Mouse (Mus musculus): ENCODE data around the gene Rnf213. TPM values are rescaled to one million over a fixed set of nuclear protein-coding genes. Genes with fewer than 3 reads are reported as not detected.
A peak's percentile ranks its signal among the peaks of the same experiment; 100 is the strongest.

Gene Rnf213
- polyA plus RNA-seq, 1 experiment from 2014 or later: 1.8 TPM

DNA sequence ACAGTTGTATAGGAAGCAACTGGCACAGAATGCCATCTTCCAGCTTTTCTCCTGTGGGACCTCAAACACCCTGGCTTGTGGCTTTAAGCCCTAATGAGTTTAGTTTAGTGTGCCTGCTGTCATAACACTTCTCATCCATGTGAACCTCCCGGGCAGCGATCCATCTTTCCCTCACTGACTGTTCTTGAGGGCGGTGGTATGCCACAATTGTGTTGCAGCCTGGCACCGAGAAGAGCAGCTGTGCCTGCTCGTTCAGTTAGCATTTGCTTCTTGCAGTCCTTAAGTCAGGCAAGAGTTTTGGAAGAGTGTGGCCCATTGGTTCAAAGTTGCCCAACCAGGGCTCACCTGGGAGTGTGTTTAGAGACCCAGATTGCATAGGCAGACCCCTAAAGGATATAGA lies 103.2 kb downstream of the Rnf213 start:
- H3K9ac ChIP-seq (ENCODE audit: low read length): no peak overlapping the region
- no peaks in the 10 kb centered on the region; the same call in 1 of the 2 replicates for H3K36me3 ChIP-seq (ENCODE audit: control insufficient read depth, insufficient read depth, low read length)
- peaks cover 8% of the 10 kb centered on the region; the same call in 1 of the 2 replicates for H3K4me1 ChIP-seq (replicated peaks; ENCODE audit: control insufficient read depth, insufficient read depth, low read length)
- WGBS: 90% methylated on average over 5 of the region's 5 CpGs
- no peak overlapping the region for H3K4me2 ChIP-seq (ENCODE audit: low read depth, low read length, severe bottlenecking)
- H3K9me3 ChIP-seq (ENCODE audit: control insufficient read depth, low read length): no peaks in the 10 kb centered on the region
- no peak overlapping the region for H3K27ac ChIP-seq (ENCODE audit: low read depth, low read length)
- H3K4me3 ChIP-seq (ENCODE audit: low read depth, low read length): no peak overlapping the region
- ATAC-seq (replicated peaks; ENCODE audit: low FRiP score): no peak
- no peaks in the 10 kb centered on the region for H3K27me3 ChIP-seq (ENCODE audit: control insufficient read depth, insufficient read depth, low read length)
- no peak for DNase-seq (ENCODE audit: low spot score)

DNA sequence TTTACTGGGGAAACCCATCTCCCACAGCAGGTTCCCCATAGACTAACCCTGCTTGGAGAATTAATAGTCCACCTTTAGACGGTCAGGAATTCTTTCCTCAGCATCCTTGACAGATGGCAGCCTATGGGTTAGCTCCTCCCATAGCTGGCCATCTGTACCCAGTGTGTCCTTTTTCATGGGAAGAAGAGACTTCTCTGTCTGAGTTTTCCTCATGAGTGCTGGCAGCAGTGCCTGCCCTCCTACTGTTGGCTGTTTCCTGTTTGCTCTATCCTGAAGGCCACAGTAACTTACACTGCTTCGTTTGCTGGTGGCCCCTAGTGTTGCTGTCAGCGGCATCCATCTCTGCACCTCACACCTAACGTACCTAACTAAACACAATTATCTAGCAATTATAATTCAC lies 104.6 kb downstream of the Rnf213 start:
- no peaks in the 10 kb centered on the region; the same call in 1 of the 2 replicates for H3K36me3 ChIP-seq (ENCODE audit: control insufficient read depth, insufficient read depth, low read length)
- no peak overlapping the region for H3K4me2 ChIP-seq (ENCODE audit: low read depth, low read length, severe bottlenecking)
- H3K4me1 ChIP-seq (replicated peaks; ENCODE audit: control insufficient read depth, insufficient read depth, low read length): 0 out of 2 replicates have a peak, but pooled peaks cover 5% of the 10 kb centered on the region
- H3K9me3 ChIP-seq (ENCODE audit: control insufficient read depth, low read length): no peaks in the 10 kb centered on the region
- H3K27ac ChIP-seq (ENCODE audit: low read depth, low read length): no peak overlapping the region
- H3K4me3 ChIP-seq (ENCODE audit: low read depth, low read length): no peak overlapping the region
- DNase-seq (ENCODE audit: low spot score) (no peak), ATAC-seq (replicated peaks; ENCODE audit: low FRiP score) (no peak)
- no peak overlapping the region for H3K9ac ChIP-seq (ENCODE audit: low read length)
- 85% methylated on average over 4 of the region's 4 CpGs for WGBS
- no peaks in the 10 kb centered on the region for H3K27me3 ChIP-seq (ENCODE audit: control insufficient read depth, insufficient read depth, low read length)

DNA sequence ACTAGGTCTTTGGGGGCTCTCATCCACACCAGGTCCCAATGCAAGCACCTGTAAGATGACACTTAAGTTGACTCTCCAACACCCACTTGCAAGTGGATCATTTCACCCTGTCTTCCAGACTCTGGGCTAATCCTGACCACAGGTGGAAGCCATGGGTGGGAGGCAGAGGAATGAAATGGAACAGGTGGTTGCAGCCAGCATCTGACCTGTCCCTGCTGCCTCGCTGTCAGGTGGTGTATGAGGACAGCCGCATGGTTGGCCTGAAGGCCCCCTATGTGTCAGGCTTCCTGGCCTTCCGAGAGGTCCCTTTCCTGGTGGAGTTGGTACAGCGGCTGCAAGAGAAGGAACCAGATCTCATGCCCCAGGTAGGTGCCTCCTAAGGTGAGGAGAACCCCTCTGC lies 106.4 kb downstream of the Rnf213 start:
- H3K9ac ChIP-seq (ENCODE audit: low read length): no peak overlapping the region

GRCm38 (mm10) chr11:119500011-119500410 lies 107.1 kb downstream of the Rnf213 start:
- H3K4me3 ChIP-seq (ENCODE audit: low read depth, low read length): no peak overlapping the region
- H3K4me2 ChIP-seq (ENCODE audit: low read depth, low read length, severe bottlenecking): no peak overlapping the region
- WGBS: 87% methylated on average over 2 of the region's 2 CpGs
- no peak for ATAC-seq (replicated peaks; ENCODE audit: low FRiP score)
- no peaks in the 10 kb centered on the region for H3K9me3 ChIP-seq (ENCODE audit: control insufficient read depth, low read length)
- H3K36me3 ChIP-seq (ENCODE audit: control insufficient read depth, insufficient read depth, low read length): no peaks in the 10 kb centered on the region; the same call in 1 of the 2 replicates
- H3K27ac ChIP-seq (ENCODE audit: low read depth, low read length): no peak overlapping the region
- no peaks in the 10 kb centered on the region for H3K27me3 ChIP-seq (ENCODE audit: control insufficient read depth, insufficient read depth, low read length)
- H3K9ac ChIP-seq (ENCODE audit: low read length): no peak overlapping the region
- no peak for DNase-seq (ENCODE audit: low spot score)
- H3K4me1 ChIP-seq (replicated peaks; ENCODE audit: control insufficient read depth, insufficient read depth, low read length): no peaks in the 10 kb centered on the region

More for the DNA sequence above, 106.4 kb downstream of the Rnf213 start:
- Histone ChIP-seq H3K9me3 (ENCODE audit: control insufficient read depth, low read length) (no peaks in the 10 kb centered on the region), H3K36me3 (ENCODE audit: control insufficient read depth, insufficient read depth, low read length) (no peaks in the 10 kb centered on the region; the same call in 1 of the 2 replicates), H3K4me2 (ENCODE audit: low read depth, low read length, severe bottlenecking) (no peak overlapping the region), H3K4me1 (replicated peaks; ENCODE audit: control insufficient read depth, insufficient read depth, low read length) (no peaks in the 10 kb centered on the region), H3K4me3 (ENCODE audit: low read depth, low read length) (no peak overlapping the region), H3K27ac (ENCODE audit: low read depth, low read length) (no peak overlapping the region), H3K27me3 (ENCODE audit: control insufficient read depth, insufficient read depth, low read length) (no peaks in the 10 kb centered on the region)
- ATAC-seq (replicated peaks; ENCODE audit: low FRiP score) (no peak), DNase-seq (ENCODE audit: low spot score) (no peak)
- WGBS: 97% methylated on average over 4 of the region's 4 CpGs

- Histone ChIP-seq H3K36me3 (ENCODE audit: control insufficient read depth, insufficient read depth, low read length) (peaks cover 4% of the 10 kb centered on the region; the same call in 1 of the 2 replicates), H3K9me3 (ENCODE audit: control insufficient read depth, low read length) (no peaks in the 10 kb centered on the region), H3K4me3 (ENCODE audit: low read depth, low read length) (no peak overlapping the region), H3K27ac (ENCODE audit: low read depth, low read length) (no peak overlapping the region), H3K4me2 (ENCODE audit: low read depth, low read length, severe bottlenecking) (no peak overlapping the region), H3K9ac (ENCODE audit: low read length) (no peak overlapping the region), H3K27me3 (ENCODE audit: control insufficient read depth, insufficient read depth, low read length) (no peaks in the 10 kb centered on the region), H3K4me1 (replicated peaks; ENCODE audit: control insufficient read depth, insufficient read depth, low read length) (no peaks in the 10 kb centered on the region)
- ATAC-seq (replicated peaks; ENCODE audit: low FRiP score): peak; percentile 36; the same call in 1 of the 2 replicates
- peak; percentile 88 for DNase-seq (ENCODE audit: low spot score)
These were observed 110.8 kb downstream of the Rnf213 start for GRCm38 (mm10) chr11:119503675-119504074.

- no peaks in the 10 kb centered on the region for H3K9me3 ChIP-seq (ENCODE audit: control insufficient read depth, low read length)
- no peak overlapping the region for H3K4me3 ChIP-seq (ENCODE audit: low read depth, low read length)
- H3K27me3 ChIP-seq (ENCODE audit: control insufficient read depth, insufficient read depth, low read length): no peaks in the 10 kb centered on the region
- H3K4me1 ChIP-seq (replicated peaks; ENCODE audit: control insufficient read depth, insufficient read depth, low read length): no peaks in the 10 kb centered on the region
- peaks cover 4% of the 10 kb centered on the region; the same call in 1 of the 2 replicates for H3K36me3 ChIP-seq (ENCODE audit: control insufficient read depth, insufficient read depth, low read length)
- no peak overlapping the region for H3K4me2 ChIP-seq (ENCODE audit: low read depth, low read length, severe bottlenecking)
- ATAC-seq (replicated peaks; ENCODE audit: low FRiP score) (no peak), DNase-seq (ENCODE audit: low spot score) (no peak)
- WGBS: 93% methylated on average over 4 of the region's 4 CpGs
- no peak overlapping the region for H3K9ac ChIP-seq (ENCODE audit: low read length)
- H3K27ac ChIP-seq (ENCODE audit: low read depth, low read length): no peak overlapping the region
These were observed 113.5 kb downstream of the Rnf213 start for GRCm38 (mm10) chr11:119506386-119506785.

DNA sequence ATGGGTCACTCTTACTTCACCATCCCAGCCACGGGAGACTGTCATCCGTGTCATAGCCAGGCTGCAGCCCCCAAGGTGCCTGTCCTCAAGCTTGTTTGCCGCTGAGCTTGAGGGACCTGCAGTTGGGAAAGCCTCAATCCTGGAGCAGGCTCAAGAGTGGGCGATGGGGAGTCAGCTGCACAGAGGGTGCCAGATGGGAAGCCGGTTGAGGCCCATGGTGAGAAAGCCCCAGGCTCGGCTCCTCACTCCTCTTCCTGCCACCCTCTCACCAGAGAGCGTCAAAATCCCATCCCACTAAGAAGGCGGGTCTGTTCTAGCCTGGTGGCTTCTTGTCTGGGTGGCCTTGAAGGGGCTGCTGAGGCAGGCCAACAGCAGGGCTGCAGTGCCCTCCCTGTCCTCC lies 114.9 kb downstream of the Rnf213 start:
- ATAC-seq (replicated peaks; ENCODE audit: low FRiP score): no peak

DNA sequence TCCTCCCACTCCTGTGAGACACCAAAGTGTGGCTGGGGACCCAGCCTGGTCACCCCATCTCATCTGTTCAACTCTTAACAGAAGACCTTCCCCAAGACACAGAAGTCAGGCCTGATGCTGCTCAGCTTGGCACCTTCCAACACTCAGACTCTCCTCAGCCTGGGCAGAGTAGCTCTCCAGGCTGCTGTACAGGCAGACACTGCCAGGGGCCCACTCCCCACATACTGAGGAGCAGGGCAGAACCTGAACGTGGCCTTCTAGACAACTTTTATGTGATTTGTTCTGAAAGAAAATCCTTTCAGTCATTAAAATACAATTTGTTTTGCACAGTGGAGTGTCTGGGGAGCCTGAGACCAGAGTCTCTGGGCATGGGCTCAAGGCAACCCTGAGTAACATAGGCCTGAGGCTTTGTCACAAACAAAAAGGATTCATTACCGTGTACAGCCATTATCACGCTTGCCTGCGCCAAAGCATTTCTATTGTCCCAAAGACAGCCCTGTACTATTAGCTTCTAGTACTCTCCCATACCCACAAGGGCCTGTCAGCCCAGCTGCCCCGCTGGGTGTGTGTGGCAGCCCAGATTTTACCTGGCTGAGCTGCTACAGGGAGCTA lies 116.4 kb downstream of the Rnf213 start:
- Histone ChIP-seq H3K27ac (ENCODE audit: low read depth, low read length) (peak overlapping the region; percentile 26), H3K27me3 (ENCODE audit: control insufficient read depth, insufficient read depth, low read length) (0 out of 2 replicates have a peak, but pooled peaks cover 2% of the 10 kb centered on the region), H3K4me2 (ENCODE audit: low read depth, low read length, severe bottlenecking) (no peak overlapping the region), H3K36me3 (ENCODE audit: control insufficient read depth, insufficient read depth, low read length) (0 out of 2 replicates have a peak, but pooled peaks cover 4% of the 10 kb centered on the region), H3K4me1 (replicated peaks; ENCODE audit: control insufficient read depth, insufficient read depth, low read length) (peaks cover 3% of the 10 kb centered on the region), H3K9ac (ENCODE audit: low read length) (no peak overlapping the region), H3K9me3 (ENCODE audit: control insufficient read depth, low read length) (no peaks in the 10 kb centered on the region), H3K4me3 (ENCODE audit: low read depth, low read length) (no peak overlapping the region)
- DNase-seq (ENCODE audit: low spot score) (no peak), ATAC-seq (replicated peaks; ENCODE audit: low FRiP score) (no peak)
- 52% methylated on average over 5 of the region's 5 CpGs for WGBS

More for the DNA sequence above, 114.9 kb downstream of the Rnf213 start:
- Histone ChIP-seq H3K4me2 (ENCODE audit: low read depth, low read length, severe bottlenecking) (no peak overlapping the region), H3K36me3 (ENCODE audit: control insufficient read depth, insufficient read depth, low read length) (0 out of 2 replicates have a peak, but pooled peaks cover 4% of the 10 kb centered on the region), H3K27ac (ENCODE audit: low read depth, low read length) (no peak overlapping the region), H3K27me3 (ENCODE audit: control insufficient read depth, insufficient read depth, low read length) (no peaks in the 10 kb centered on the region), H3K4me3 (ENCODE audit: low read depth, low read length) (no peak overlapping the region), H3K9me3 (ENCODE audit: control insufficient read depth, low read length) (no peaks in the 10 kb centered on the region), H3K9ac (ENCODE audit: low read length) (no peak overlapping the region), H3K4me1 (replicated peaks; ENCODE audit: control insufficient read depth, insufficient read depth, low read length) (no peaks in the 10 kb centered on the region)
- no peak for DNase-seq (ENCODE audit: low spot score)
- 85% methylated on average over 8 of the region's 8 CpGs for WGBS

Data from forebrain, embryonic 11.5 days (tissue).